Mouse (Mus musculus) liver, adult 2 months (tissue): ENCODE data around the gene Gmip.

Experiments
- CTCF ChIP-seq: fragments of 200-500 bp; IDR thresholded peaks from 2 replicates; pipeline ENCODE4 v1.5.1; 2011; ENCODE audit warnings: low read depth, low read length, control low read depth
- POLR2A ChIP-seq: fragments of 200-500 bp; IDR thresholded peaks from 2 replicates; pipeline ENCODE4 v1.6.1; 2011; ENCODE audit warnings: low read length, control low read depth; ENCODE audit not compliant: insufficient read depth; ENCODE audit errors: extremely low read depth

- TF ChIP-seq POLR2A (peak; percentile 74; the same call in 1 of the 2 replicates), CTCF (no peak)
Measured at GRCm38 (mm10) chr8:69790773-69791367, 17.6 kb upstream of the Gmip start, which contains the start of the genes Atp13a1 and Zfp866.
